Mouse (Mus musculus): ENCODE data around the gene Ebf1.
A peak's percentile ranks its signal among the peaks of the same experiment; 100 is the strongest.

Ebf1 gene

DNA sequence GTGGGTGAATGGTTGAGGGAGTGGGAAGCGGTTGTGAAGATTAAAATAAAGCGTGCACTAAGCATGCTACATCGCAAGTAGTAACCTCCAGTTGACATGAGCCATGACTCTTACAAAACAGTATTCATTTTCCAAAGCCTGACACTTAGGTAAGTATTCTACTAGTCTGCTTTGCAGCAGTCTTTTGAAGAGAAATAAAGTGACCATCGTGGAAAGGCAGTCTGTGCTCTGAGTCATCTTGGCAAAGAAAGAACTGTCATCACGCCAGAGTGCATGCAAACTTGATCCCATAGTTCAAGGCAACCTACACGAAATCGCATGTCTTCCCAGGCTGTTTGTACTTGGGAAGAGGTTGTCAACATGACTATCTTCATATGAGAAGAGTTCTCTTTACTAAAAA, 237.4 kb downstream of the Ebf1 start:
- DNase-seq, result no peak

DNA sequence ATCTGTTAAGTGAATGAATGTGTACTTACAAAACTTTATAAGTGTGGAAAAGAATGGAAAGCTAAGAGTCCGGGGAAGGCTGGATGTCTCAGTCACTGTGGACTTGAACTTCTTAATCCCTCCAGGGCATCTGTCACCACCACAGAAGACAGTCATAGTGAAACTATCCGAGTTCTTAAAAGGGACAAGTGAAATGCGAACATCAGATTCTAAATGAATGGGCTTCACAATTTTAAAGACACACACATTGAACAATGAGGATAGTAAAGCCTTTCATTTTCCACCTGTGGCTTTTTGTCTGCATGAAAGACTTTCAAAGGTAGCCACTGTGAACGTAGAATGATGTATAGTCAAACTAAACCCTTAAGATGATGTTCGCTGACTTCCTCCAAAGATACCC, 244.0 kb downstream of the Ebf1 start:
- DNase-seq, result no peak

DNA sequence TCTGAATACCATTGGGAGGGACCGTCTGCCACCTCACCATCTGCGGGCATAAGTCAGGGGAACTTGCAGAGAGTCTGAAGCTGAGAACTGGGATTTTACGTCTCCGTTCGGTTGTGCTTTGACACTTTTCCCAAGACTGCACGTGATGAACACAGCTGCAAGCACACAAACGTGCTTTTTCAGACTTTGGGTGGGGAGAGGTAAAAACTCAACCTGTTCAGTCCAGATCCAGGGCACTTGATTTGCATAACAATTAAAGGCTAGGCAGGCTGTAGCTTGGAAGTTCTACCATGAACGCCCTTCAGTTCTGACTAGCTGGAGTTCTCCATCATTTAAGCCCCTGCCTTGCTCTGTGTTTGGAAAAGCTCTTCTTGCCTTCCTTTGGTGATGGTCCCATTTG, 246.8 kb downstream of the Ebf1 start:
- DNase-seq, result no peak

DNA sequence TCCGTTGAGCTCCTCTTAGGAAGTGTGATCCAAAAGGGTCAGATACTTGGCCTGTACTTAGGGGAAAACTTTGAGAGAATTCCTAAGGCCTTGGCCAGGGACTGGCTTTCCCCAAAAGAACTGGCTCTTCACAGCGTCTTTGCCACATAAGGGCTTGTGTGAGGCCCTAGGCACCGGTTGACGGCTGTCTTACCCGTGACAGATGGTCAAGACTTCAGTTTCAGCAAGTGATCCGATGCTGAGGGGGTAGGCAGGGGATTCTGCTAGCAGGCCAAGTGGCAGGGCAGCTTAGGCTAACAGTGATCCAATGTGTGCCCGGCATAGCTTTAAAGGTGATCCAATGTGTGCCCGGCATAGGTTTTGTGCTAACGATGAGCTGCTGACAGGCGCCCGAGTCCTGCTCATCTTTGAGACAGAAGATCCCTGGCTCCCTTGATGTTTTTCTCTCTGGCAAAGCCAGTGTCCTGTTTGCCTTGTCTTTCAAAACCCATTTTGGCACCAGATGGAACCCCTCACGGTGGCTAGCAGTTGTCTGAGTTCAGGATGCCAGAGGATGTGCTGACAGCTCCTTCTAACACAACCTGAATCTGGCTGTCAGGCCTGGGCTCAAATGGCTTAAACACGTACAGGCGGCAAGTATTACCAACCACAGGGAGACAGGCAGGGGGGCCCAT, 249.5 kb downstream of the Ebf1 start:
- no peak for DNase-seq

DNA sequence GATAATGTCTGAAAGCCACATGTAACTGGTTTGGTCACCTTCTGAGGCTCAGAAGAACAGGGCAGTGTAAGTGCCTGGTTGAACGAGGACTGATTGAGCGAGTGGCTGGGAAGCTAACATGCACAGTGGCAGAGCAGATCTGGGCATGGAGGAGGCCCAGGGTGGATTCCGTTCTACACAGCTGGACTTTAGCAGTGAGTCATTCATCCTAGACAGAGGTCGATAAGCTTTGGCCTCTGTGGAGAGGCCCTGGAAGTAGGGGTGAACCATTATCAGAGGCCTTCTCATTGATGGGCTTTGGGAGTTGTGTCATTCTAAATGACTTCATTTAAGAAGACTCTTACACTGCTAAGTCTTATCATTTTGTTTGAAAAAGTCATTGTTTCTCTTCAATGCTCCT, 250.3 kb downstream of the Ebf1 start:
- no peak for DNase-seq

DNA sequence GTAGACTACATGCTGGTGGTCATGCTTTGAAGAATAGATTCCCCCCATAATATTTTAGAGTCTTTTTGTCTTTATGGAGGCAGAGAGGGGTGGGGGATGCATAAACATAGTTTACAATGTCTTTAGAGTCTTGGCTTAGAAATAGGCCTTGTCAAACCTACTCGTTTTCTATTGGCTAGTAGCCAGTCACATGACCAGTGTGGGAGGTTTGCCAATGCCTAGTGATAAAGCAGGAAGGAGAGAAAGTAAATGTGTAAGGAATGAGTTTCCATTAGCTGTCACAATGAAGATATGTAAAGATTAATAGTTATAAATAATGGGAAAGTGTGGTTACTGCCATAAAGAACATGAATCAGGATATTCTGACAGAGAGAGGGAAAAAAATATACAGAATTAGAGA, 256.8 kb downstream of the Ebf1 start:
- peak; percentile 32 to 36 for DNase-seq

DNA sequence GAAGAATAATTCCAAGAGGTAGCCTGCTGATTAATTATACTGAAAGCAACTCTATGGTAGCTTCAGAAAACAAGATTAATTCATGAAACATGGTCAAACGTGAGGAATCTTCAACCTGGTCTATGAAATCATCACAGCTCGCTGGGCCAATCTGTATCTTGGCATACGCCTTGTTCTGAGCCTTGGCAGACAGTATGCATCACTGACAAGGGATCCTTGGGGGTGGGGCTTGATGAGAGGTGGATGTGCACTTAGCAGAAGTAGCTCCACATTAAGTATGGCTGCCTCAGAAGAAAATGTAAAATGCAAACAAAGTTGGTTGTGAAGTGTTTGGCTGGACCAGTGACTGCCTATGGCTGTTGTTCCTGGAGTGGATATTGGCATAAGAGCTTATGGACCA, 258.1 kb downstream of the Ebf1 start:
- no peak for DNase-seq

DNA sequence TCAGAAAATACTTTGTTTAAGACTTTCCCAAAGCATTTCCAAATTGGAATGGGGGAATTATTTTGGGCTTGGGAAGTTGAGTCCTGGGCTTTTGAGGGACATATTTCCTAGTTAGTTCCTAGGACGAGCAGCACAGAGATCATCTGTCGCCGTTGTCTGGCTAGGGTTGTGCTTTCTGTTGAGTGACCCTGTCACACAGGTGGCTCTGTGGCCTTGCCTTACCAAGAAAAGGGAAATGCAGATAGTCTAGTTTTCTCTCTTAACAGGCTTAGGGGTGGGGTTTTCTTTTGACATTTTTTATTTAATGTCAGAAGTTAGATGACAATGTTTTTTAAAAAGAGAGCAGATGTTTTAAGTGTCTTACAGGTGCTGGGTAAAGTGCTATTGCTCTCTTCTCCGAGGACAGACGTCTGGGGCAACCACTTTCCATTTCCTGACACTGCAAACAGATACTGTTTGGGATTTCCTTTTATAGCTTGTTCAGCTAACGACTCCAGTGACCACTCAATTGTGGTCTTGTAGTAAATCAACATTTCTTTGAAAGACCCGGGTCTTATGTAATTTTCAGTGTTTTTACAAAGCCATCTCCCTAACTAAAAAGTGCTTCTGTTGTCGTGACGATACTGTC, 264.1 kb downstream of the Ebf1 start:
- no peak for DNase-seq

DNA sequence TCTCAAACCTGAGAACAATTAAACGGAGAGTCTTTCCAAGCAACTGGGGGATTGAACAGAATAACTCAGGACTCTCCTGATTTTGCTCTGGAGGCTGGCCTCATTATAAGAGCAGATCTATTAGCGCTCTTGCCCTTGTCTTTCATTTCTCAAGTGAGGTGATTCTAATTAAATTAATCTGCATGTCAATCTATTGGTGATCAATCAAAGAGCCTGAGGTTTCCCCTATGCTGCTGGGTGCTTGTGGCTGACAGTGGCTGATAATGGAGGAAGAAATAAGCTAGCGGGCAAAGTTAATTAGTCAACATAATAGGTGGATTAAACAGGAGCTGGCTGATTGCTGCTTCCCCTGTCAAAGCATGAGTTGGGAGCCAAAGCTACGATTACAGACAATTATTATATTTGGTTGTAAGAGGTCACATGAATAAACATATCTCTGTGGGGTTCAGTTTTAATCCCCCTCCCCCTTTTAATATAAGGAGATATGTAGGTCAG, 265.4 kb downstream of the Ebf1 start:
- no peak for DNase-seq

DNA sequence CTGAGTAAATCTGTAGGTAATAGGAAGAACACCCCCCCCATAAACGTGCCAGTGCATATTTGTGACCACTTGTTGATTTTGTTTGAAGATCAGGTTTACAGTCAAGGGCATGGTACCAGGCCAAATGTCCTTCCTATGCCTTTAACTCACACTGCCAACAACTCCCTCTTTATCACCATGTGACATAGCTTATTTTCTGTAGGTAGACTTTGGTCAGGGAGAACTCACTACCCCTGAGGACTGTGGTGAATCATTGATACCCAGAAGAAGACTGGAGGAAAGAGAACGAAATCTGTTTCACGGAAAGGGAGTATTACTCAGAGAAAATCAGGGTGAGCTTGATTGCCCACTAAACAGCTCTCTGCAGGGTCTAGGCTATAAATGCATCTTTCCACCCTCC, 267.2 kb downstream of the Ebf1 start:
- no peak for DNase-seq

DNA sequence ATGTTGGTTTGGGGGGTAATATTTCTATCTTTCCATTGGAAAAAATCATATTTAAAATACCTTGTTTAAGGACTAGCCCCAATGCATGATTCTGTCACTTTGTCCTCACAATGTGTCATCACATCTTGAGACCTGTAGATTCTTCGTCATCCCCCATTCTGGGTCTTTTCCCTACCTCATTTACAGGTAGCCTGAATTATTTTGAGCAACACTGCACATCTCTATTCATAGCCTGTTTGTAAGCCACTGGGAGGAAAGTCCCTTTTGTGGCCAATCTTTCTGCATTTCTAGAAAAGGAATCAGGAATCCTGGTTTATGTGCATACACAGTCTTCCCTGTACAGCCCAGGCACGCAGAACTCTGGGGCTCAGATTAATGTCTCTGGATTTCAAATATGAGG, 269.8 kb downstream of the Ebf1 start:
- DNase-seq, result no peak

DNA sequence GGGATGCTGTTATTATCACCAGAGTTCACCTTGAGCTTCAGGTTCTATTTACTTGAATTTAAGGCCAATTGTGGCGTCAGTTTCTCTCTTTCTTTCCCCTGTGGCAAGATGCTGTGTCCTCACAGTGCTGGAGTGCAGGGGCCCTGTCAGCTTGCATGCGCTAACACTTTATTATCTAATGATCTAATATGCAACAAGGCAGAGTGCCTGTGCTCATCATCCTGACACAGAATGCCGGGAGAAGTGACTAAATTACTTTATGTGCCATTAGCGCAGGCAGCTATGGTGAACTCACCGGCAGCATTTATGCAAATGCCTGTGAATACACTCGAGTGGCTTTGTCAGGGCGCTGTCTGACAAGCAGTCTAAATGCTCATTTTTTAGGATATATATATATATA, 270.6 kb downstream of the Ebf1 start:
- no peak for DNase-seq

DNA sequence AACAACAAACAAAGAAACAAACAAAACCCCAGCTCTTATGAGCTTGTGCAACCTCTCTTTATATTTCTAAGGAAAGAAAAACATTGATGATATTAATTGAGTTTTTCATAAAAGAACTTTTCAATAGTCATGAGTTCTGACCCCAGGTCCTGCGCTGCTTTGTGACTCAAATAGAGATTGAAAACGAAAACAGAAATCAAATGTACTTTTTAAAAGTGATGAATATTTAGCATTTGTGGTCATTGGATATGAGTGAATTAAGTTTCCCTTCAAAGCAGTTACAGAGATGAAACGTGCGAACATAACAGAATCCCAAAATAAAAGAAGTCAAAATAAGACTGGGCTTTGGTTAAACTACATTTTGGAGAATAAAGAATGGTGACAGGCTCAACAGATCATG, 271.3 kb downstream of the Ebf1 start:
- no peak for DNase-seq

DNA sequence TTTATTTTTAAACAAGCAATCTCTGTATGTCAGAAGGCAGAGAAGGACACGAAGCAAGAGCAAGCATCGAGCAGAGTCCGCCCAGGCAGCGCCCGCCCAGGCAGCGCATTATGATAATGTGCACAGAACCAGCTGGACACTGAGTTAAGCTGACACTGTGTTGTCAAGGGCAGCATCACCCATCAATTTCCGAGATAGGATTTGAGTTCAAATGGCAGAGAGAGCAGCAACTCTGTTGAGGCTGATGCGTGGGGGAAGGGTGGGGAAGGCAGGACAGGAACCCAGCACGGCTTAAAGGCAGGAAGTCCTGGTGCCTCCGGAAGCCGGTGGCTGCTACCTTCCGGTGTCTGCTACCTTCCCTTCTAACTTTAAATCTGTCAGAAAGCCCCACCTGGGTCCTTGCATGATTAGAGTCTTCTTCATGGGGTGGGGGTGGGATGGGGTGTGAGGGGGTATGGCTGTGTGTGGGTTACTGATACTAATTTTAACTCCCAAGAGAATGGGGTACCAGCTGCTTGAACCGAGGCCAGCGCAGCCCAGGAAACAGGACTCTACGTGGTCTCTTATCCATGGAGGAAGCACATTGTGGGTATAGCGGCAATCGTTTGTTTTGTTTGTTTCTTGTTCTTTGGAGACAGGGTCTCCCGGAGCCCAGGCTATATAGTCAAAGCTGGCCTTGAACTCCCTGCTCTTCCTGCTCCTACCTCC, 275.9 kb downstream of the Ebf1 start:
- DNase-seq, result peak; percentile 34 to 53

DNA sequence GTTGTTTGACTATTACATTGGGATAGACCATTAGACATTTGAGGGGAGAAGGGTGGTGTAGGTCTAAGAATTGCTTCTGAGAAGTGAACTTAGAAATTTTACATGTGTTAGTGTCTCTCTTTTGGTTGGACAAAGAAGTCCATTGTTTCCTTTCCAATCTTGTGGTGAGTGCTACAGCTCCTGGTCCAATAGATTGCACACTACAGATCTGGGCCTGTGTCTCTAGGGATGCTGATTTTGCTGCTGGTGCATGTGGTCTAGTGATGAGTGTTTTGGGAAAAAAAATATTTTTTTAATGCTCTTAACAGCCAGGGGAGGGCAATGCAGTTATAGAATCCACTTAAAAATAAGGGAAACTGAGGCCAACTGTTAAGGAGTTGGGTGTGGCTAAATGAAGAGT, 276.9 kb downstream of the Ebf1 start:
- DNase-seq, result no peak

DNA sequence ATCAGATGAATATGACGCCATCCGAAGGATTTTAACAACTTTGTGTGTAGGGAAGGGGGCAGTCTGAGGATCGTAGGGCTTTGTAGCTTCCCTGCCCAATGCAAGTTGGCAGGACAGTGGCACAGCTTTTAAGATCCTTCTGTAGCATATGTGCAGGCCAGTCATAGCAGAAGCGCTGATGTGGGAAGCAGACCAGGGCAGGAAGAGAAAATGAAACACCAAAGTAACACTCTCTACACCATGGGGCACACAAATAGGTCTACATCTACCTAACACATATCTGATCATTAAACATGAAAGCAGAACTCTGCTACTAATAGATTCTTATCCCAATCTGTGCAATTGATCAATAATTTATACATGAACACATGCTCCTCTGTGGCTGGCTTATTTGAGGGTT, 277.7 kb downstream of the Ebf1 start:
- no peak for DNase-seq

DNA sequence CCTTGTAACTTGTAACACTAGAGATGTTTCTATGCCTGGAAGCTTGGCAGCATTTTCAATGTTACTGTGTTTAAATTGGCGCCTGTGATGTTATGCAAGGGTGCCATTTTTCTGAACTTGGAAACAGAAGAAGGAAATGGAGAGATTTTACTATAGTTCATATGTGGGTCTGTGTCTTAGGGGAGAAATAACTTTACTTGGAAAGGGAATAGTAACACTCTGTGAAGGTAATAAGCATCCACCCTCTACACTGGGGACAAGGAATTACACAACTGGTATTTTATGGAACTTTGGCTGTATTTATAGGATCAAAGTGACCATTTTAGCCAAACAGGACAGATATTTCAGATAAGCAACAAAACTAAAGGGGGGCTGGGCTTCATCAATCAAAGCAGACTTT, 278.8 kb downstream of the Ebf1 start:
- no peak for DNase-seq

DNA sequence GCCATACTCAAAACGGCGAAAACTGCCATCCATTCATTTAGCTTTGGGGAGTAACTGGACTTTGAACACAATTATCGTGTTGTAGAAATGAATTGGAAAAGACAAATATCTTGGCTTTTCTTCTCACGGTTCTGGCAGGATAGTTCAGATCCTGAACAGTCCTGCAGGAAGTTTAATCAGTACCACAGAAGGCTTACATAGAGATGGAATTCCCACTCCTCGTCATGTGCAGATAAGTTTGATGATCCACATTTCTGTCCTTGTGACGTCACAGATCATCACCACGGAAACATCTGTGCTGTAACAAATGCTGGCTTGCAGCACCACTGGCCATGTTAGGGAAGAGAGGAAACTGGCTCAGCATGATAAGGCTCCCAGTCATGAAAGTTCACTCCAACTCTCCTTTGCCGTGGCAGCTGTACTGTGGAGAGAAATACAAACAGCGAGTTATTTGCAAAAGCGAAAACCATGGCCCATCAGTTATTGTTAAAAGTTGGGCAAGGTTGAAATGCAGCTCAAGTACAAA, 280.1 kb downstream of the Ebf1 start:
- DNase-seq, result no peak

DNA sequence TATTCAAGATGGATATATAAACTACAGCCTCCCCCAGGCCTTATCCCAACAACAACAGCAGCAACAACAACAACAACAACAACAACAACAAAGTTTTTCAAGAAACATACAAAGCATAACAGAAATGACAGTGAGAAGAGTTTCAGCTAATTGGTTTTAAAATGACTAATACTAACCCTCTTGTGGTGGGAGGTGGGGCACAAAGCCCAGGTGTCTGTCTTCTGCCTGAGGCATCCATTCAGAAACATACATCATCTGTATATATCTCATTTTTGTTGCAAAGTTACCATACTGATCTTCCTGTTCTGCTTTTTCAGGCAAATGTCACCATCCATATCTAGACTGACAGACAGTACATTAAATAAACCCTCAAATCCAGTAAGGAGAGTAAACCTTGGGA, 282.4 kb downstream of the Ebf1 start:
- no peak for DNase-seq

DNA sequence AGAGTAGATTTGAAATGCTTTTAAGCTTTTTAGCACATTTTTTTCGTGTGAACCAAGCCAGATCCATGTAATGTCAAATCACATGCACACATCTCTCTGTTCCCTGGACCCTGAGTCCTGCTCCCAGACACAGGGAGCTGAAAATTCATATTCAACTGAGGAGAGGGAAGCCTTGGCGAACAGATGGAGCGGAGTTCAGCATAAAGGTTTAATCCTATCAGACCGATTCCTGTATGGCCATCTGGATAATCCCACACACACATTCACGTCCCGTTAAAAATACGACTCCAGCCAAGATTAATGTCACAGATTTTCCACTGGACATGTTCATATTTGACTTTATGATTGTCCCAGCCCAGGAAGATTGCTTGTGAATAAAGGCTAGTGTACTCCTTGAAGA, 282.8 kb downstream of the Ebf1 start:
- no peak for DNase-seq

DNA sequence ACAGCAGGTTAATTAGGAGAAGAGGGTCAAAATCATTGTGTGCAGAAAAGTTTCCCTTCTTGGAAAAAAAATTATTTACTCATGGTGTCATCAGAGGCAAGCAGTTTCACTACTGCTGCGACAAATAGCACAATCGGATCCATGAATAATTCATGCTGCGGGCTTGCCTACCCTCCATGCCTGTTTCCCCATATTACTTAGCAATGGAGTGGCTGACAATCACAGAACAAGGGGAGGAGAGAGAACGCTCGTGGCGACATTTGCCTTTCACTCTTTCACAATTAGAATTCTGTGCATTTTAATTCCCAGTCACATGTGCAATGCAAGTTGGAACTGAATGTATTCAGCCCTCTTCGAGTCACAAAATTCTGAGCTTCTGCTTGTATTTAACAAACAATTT, 283.4 kb downstream of the Ebf1 start:
- DNase-seq, result no peak

DNA sequence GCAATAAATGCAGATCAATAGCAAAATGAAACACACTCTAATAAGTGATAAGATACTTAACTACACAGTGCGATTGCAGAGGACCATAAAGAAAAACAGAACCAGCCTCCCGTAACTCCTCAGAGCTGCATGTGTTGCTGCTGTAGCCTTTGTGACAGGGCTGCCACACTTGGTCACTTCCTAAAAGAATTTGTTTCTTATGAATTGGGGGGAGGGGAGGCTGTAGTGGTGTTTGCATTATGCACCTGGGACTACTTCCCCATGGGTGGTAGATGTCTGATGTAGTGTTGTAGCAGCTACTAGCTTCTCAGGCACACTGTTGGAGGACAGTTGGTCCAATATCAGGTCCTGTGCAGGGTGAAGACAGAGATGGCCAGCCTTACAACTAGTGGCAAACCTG, 284.6 kb downstream of the Ebf1 start:
- DNase-seq, result no peak

DNA sequence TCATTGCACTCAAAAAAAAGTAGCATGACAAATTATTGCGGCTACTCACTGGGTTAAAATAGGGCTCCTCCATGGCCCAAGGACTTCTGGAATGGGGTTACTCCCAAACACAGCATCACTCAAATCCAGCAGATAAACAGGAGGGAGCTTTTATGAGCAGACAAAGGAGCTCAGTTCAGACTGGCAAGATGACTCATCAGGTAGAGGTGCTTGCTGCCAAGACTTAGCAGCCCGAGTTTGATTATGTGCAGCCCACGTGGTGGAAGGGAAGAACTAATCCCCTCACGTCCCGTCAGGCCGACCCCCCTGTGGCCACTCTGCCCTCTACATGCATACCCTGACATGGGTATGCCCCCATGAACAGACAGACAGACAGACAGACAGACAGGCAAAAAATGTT, 285.0 kb downstream of the Ebf1 start:
- no peak for DNase-seq

DNA sequence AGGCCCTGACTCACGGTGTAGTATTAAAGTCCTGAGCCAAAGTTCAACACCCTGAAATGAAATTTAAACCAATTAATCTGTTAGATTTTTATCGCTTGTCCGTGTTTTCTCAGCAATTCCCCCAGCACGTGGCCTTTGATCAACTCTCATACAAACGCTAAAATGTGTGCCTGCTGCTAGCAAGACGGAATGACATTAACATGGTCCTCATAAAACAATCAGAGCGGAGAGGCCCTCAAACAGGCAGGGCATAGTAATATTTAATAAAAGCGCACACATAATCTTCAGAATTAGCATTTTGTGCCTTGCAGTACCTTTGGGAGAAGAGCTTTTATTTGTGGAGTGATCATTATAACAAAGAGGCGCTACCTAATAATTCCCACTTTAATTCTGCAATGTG, 287.0 kb downstream of the Ebf1 start:
- no peak for DNase-seq

All from kidney, postnatal 4 days (tissue).